Mouse (Mus musculus) thymus, adult 2 months (tissue): Measurements from ENCODE around the gene Tomm34. TPM values are rescaled to one million over a fixed set of nuclear protein-coding genes. Genes with fewer than 3 reads are reported as not detected.
A peak's percentile ranks its signal among the peaks of the same experiment; 100 is the strongest.

Experiments
- DNase-seq: peaks from one replicate; pipeline ENCODE4 v3.0.0; 2021
- H3K27ac ChIP-seq: fragments of 200-500 bp; 2 replicates; pipeline ENCODE4 v1.5.1; 2012; ENCODE audit warnings: low read length, control low read depth; ENCODE audit not compliant: control insufficient read depth, insufficient read depth
- H3K27me3 ChIP-seq: fragments of 200-500 bp; 2 replicates; pipeline ENCODE4 v1.6.1; 2012; ENCODE audit warnings: mild to moderate bottlenecking, low read length, moderate library complexity, mixed read lengths; ENCODE audit not compliant: control insufficient read depth, insufficient read depth
- H3K36me3 ChIP-seq: fragments of 200-500 bp; 2 replicates; pipeline ENCODE4 v1.6.1; 2012; ENCODE audit warnings: mild to moderate bottlenecking, low read length, moderate library complexity; ENCODE audit not compliant: control insufficient read depth, insufficient read depth
- H3K4me1 ChIP-seq: fragments of 200-500 bp; replicated peaks from 2 replicates; pipeline ENCODE4 v1.6.1; 2012; ENCODE audit warnings: low read length; ENCODE audit not compliant: control insufficient read depth, insufficient read depth
- H3K4me3 ChIP-seq: fragments of 200-500 bp; 2 replicates; pipeline ENCODE4 v1.5.1; 2012; ENCODE audit warnings: mild to moderate bottlenecking, low read length, control low read depth, moderate library complexity; ENCODE audit not compliant: control insufficient read depth, insufficient read depth
- CTCF ChIP-seq: fragments of 200-500 bp; IDR thresholded peaks from 2 replicates; pipeline ENCODE4 v1.5.1; 2012; ENCODE audit warnings: mild to moderate bottlenecking, control low read depth, low read length, moderate library complexity, borderline replicate concordance; ENCODE audit not compliant: control insufficient read depth, poor library complexity, insufficient read depth; ENCODE audit errors: extremely low read depth
- POLR2A ChIP-seq: fragments of 200-500 bp; IDR thresholded peaks from 2 replicates; pipeline ENCODE4 v1.6.1; 2012; ENCODE audit warnings: mild to moderate bottlenecking, low read length, control low read depth, moderate library complexity; ENCODE audit not compliant: control insufficient read depth, poor library complexity, insufficient read depth; ENCODE audit errors: extremely low read depth
- WGBS: fragments of 180-500 bp; shearing (Covaris S2); methylation state at CpG from one replicate; pipeline ENCODE4 v1.1.7; 2018; 5-methylcytosine and 5-hydroxymethylcytosine counted together
- polyA plus RNA-seq: library from polyadenylated mRNA; depleted of rRNA; stranded (reverse); fragments of >200 nt; gene quantifications from 2 replicates; pipeline ENCODE4 v1.2.3, GENCODE M21; 2012; rRNA removed

Gene Tomm34
- polyA plus RNA-seq, 1 experiment = 83.7 TPM

DNA sequence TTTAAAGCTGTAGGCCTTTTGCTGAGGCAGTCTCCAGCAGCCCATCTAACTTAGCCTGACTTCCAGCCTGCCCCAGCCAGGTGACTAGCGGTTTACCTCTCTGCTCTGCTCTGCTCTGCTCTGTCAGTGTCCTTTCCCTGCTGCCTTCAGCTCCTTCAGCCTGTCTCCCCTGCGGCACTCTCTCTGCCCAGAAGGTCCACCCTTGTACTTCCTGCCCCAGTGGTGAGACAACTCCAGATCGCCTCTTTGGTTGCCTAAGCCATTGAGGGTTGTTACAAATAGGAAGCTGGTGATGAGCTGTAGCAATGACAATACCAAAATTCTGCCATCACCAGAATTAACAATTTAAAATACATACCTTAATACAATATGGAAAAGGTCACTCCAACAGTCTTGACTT lies 60.0 kb downstream of the Tomm34 start:
- Histone ChIP-seq H3K4me1 (peaks cover 9% of the 10 kb centered on the region), H3K27ac (no peak overlapping the region), H3K4me3 (no peak overlapping the region), H3K36me3 (peaks cover 47% of the 10 kb centered on the region), H3K27me3 (no peaks in the 10 kb centered on the region)
- WGBS = 78% methylated on average over 3 of the region's 3 CpGs
- TF ChIP-seq CTCF = no peak
- TF ChIP-seq POLR2A = no peak
- no peak for DNase-seq

DNA sequence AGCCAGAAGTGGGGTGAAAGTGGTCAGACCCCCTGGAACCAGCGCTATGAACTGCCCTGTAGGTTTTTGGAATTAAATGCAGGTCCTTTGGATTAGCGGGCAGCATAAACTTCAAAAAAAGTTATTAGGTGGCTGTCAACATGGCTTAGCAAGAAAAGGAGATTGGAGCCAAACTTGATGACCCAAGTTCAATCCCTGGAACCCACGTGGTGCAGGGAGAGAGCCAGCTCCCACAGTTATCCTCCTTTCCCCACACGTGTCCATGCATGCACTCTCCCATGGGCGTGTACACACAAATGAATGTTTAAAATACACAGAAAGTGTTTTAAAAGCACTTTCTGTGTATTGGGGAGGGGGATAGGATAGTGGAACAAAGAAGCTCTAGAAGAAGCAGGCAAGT lies 60.5 kb downstream of the Tomm34 start:
- DNase-seq = no peak
- WGBS = 93% methylated on average over 5 of the region's 5 CpGs
- H3K27me3 ChIP-seq = no peaks in the 10 kb centered on the region
- peaks cover 43% of the 10 kb centered on the region for H3K36me3 ChIP-seq
- TF ChIP-seq POLR2A (no peak), CTCF (no peak)
- H3K27ac ChIP-seq = no peak overlapping the region
- peaks cover 9% of the 10 kb centered on the region for H3K4me1 ChIP-seq
- no peak overlapping the region for H3K4me3 ChIP-seq

DNA sequence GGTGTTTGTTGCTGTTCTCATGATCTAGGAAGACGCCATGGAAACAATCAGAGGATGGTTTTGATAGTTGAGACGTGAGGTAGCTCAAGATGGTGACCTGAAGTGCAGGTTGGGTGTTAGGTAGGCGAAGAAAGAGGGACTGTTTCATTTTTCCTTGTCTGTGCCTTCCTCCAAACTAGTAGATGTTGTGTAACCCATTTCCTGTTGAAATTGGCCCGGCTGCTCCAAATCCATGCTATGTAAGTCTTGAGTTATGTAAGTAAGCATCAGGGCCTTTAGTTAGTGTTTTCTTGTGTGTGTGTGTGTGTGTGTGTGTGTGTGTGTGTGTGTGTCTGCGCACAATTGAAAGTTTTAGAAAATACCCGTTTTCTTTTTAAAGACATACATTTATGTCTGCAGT lies 61.7 kb downstream of the Tomm34 start:
- Histone ChIP-seq H3K27me3 (no peaks in the 10 kb centered on the region), H3K36me3 (peaks cover 30% of the 10 kb centered on the region), H3K4me3 (no peak overlapping the region), H3K27ac (no peak overlapping the region), H3K4me1 (peaks cover 13% of the 10 kb centered on the region)
- TF ChIP-seq CTCF (no peak), POLR2A (no peak)
- DNase-seq = no peak
- 93% methylated on average over 6 of the region's 6 CpGs for WGBS

- no peak for DNase-seq
- no peaks in the 10 kb centered on the region for H3K27me3 ChIP-seq
- no peak overlapping the region for H3K27ac ChIP-seq
- TF ChIP-seq POLR2A (no peak), CTCF (no peak)
- peaks cover 19% of the 10 kb centered on the region for H3K36me3 ChIP-seq
- peaks cover 15% of the 10 kb centered on the region for H3K4me1 ChIP-seq
- no peak overlapping the region for H3K4me3 ChIP-seq
- WGBS = 51% methylated on average over 2 of the region's 2 CpGs
These were observed 62.9 kb downstream of the Tomm34 start for GRCm38 (mm10) chr2:164007987-164008545.

GRCm38 (mm10) chr2:164007547-164007946 lies 63.4 kb downstream of the Tomm34 start:
- WGBS = 91% methylated on average over 8 of the region's 8 CpGs
- DNase-seq = no peak
- Histone ChIP-seq H3K36me3 (peaks cover 13% of the 10 kb centered on the region), H3K27me3 (no peaks in the 10 kb centered on the region), H3K4me3 (no peak overlapping the region), H3K27ac (no peak overlapping the region), H3K4me1 (peaks cover 18% of the 10 kb centered on the region)
- TF ChIP-seq POLR2A = no peak
- no peak for TF ChIP-seq CTCF

DNA sequence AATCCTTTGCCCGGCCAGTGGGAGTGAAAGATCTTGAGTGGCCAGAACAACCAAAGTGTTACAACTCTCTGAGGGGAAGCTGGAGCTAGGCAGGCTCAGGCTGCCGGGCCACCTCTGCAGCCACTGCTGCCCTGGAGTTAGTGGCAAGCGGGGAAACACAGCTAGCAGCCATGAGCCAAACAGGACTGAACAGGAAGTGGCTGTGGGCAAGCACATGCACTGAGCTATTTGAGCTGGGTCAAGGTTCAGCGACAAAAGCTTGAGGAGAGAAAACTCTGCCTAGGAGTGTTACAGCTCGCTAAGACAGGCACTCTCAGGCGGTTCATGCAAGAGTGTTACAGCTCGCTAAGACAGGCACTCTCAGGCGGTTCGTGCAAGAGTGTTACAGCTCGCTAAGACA lies 64.0 kb downstream of the Tomm34 start:
- Histone ChIP-seq H3K4me1 (peaks cover 18% of the 10 kb centered on the region), H3K27ac (no peak overlapping the region), H3K4me3 (no peak overlapping the region), H3K27me3 (no peaks in the 10 kb centered on the region), H3K36me3 (peaks cover 7% of the 10 kb centered on the region)
- peak; percentile 47 for DNase-seq
- TF ChIP-seq POLR2A = no peak
- no peak for TF ChIP-seq CTCF
- WGBS = 40% methylated on average over 10 of the region's 10 CpGs

DNA sequence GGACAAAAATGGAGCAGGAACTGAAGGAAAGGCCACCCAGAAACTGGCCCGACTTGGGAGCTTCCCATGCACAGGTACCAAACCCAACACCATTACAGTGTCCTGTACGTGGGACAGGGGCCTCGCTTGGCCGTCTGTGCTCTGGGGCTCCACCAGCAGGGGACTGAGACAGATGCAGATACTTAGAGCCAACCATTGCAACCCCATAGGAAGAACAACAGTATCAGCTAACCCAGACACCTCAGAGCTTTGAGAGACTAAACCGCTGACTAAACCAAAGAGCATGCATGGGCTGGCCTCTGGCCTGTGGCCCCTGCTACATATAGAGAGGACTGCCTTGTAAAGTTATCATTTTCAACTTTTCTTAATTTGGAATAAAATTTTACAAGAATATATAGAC lies 66.5 kb downstream of the Tomm34 start:
- Histone ChIP-seq H3K36me3 (no peaks in the 10 kb centered on the region), H3K4me3 (no peak overlapping the region), H3K4me1 (peaks cover 21% of the 10 kb centered on the region), H3K27ac (no peak overlapping the region), H3K27me3 (no peaks in the 10 kb centered on the region)
- DNase-seq = no peak
- WGBS = 95% methylated on average over 5 of the region's 5 CpGs
- TF ChIP-seq POLR2A (no peak), CTCF (no peak)

Other genes with a start within 250 kb of the Tomm34 start
- gene Kcnk15, start 217.5 kb downstream of the Tomm34 start, polyA plus RNA-seq = not detected in 2 replicates
- gene Rims4, start 152.5 kb downstream of the Tomm34 start, polyA plus RNA-seq = 0.04 and 0.18 TPM in 2 replicates
- gene Ywhab, start 76.2 kb downstream of the Tomm34 start, polyA plus RNA-seq = 39.1 and 42.5 TPM in 2 replicates
- 0.51 and 0.97 TPM in 2 replicates for gene Pabpc1l, start 45.7 kb downstream of the Tomm34 start, polyA plus RNA-seq
- 85.1 and 90.1 TPM in 2 replicates for gene Stk4, start 847 bp downstream of the Tomm34 start, polyA plus RNA-seq
- gene Kcns1, start 99.9 kb upstream of the Tomm34 start, polyA plus RNA-seq = 0.07 TPM in 1 of 2 replicates, not detected in the other
- 0.11 and 0.65 TPM in 2 replicates for gene Wfdc5, start 111.6 kb upstream of the Tomm34 start, polyA plus RNA-seq
- gene Wfdc12, start 119.4 kb upstream of the Tomm34 start, polyA plus RNA-seq = 0.42 TPM in 1 of 2 replicates, not detected in the other
- gene Wfdc15a, start 129.0 kb upstream of the Tomm34 start, polyA plus RNA-seq = not detected in 2 replicates
- gene Wfdc15b, start 150.5 kb upstream of the Tomm34 start, polyA plus RNA-seq = not detected in 2 replicates
- not detected in 2 replicates for gene Svs2, start 167.3 kb upstream of the Tomm34 start, polyA plus RNA-seq
- not detected in 2 replicates for gene Svs3b, start 185.5 kb upstream of the Tomm34 start, polyA plus RNA-seq
- 0.15 TPM in 1 of 2 replicates, not detected in the other for gene Svs4, start 207.3 kb upstream of the Tomm34 start, polyA plus RNA-seq
- not detected in 2 replicates for gene Svs3a, start 218.1 kb upstream of the Tomm34 start, polyA plus RNA-seq
- gene Svs6, start 245.6 kb upstream of the Tomm34 start, polyA plus RNA-seq = not detected in 2 replicates